Mouse (Mus musculus) liver, embryonic 14.5 days (tissue): Measurements from ENCODE around the gene A4gnt. TPM values are rescaled to one million over a fixed set of nuclear protein-coding genes. Genes with fewer than 3 reads are reported as not detected.
A peak's percentile ranks its signal among the peaks of the same experiment; 100 is the strongest.

Experiments used
- ATAC-seq: fragments of 200-750 bp; cut with Nextera tagmentation; 2 replicates; pipeline ENCODE4 v1.8.0; 2017; ENCODE audit warnings: moderate number of reproducible peaks, mild to moderate bottlenecking, moderate library complexity; ENCODE audit not compliant: insufficient read depth
- DNase-seq, 3 experiments: peaks; one replicate each; pipeline ENCODE4 v3.0.0-alpha.2; 2012 to 2013; ENCODE audit warnings: low read depth in 3 of 3, low spot score in 3 of 3
- H3K27ac ChIP-seq: fragments of 300-500 bp; sonication (generic); 2 replicates; pipeline ENCODE4 v1.5.1; 2014; ENCODE audit warnings: moderate library complexity, mild to moderate bottlenecking, control low read depth, inconsistent platforms
- H3K27me3 ChIP-seq: fragments of 300-500 bp; sonication (generic); 2 replicates; pipeline ENCODE4 v1.6.1; 2014; ENCODE audit warnings: mild to moderate bottlenecking, low read length, moderate library complexity; ENCODE audit not compliant: control insufficient read depth, insufficient read depth
- H3K36me3 ChIP-seq: fragments of 300-500 bp; sonication (generic); replicated peaks from 2 replicates; pipeline ENCODE4 v1.6.1; 2014; ENCODE audit warnings: low read depth; ENCODE audit not compliant: control insufficient read depth, insufficient read depth
- H3K4me1 ChIP-seq, 2 experiments: fragments of 200-500 bp in 1 of 2; fragments of 300-500 bp in 1 of 2; sonication (generic) in 1 of 2; replicated peaks; 2 replicates each; pipeline ENCODE4 v1.6.1; 2012 to 2014; ENCODE audit warnings: antibody characterized with exemption in 1 of 2, inconsistent platforms in 1 of 2, low read length in 1 of 2; ENCODE audit not compliant: control insufficient read depth in 2 of 2, insufficient read depth in 2 of 2
- H3K4me2 ChIP-seq: fragments of 300-500 bp; sonication (generic); 2 replicates; pipeline ENCODE4 v1.6.1; 2014; ENCODE audit warnings: low read depth, mild to moderate bottlenecking, control low read depth, moderate library complexity
- H3K4me3 ChIP-seq, 2 experiments: fragments of 200-500 bp in 1 of 2; fragments of 300-500 bp in 1 of 2; sonication (generic) in 1 of 2; 2 replicates each; pipeline ENCODE4 v1.5.1; 2012 to 2014; ENCODE audit warnings: low read depth in 2 of 2, low read length in 2 of 2, mild to moderate bottlenecking in 2 of 2, control low read depth in 1 of 2, inconsistent platforms in 1 of 2, moderate library complexity in 1 of 2; ENCODE audit not compliant: insufficient read depth in 1 of 2
- H3K9ac ChIP-seq: fragments of 300-500 bp; sonication (generic); replicated peaks from 2 replicates; pipeline ENCODE4 v1.6.1; 2014; ENCODE audit warnings: mild to moderate bottlenecking, control low read depth, moderate library complexity
- H3K9me3 ChIP-seq: fragments of 300-500 bp; sonication (generic); 2 replicates; pipeline ENCODE4 v1.6.1; 2016; ENCODE audit warnings: low read length, mixed read lengths; ENCODE audit not compliant: control insufficient read depth
- CTCF ChIP-seq: IDR thresholded peaks from 2 replicates; pipeline ENCODE4 v1.5.1; 2016; ENCODE audit warnings: antibody characterized with exemption, low read depth, control low read depth
- EP300 ChIP-seq: IDR thresholded peaks from 2 replicates; pipeline ENCODE4 v1.6.1; 2016; ENCODE audit warnings: antibody characterized with exemption, low read depth
- WGBS: fragments of 180-500 bp; shearing (Covaris S2); extraction: QIAGEN DNeasy Blood & Tissue Kit; methylation state at CpG from one replicate; pipeline ENCODE4 v1.1.7; 2014; ENCODE audit not compliant: insufficient replicate concordance; 5-methylcytosine and 5-hydroxymethylcytosine counted together
- polyA plus RNA-seq, 2 experiments: library from polyadenylated mRNA; depleted of rRNA in 1 of 2; stranded (reverse) in 1 of 2; unstranded in 1 of 2; fragments of >200 nt; fragmentation: Nextera tagmentation in 1 of 2; extraction: Ambion mirVana in 1 of 2; gene quantifications; 2 replicates each; pipeline versions ENCODE4 v1.2.1 to v1.2.3; 2012 to 2014

A4gnt gene
- polyA plus RNA-seq, 2 experiments = not detected

GRCm38 (mm10) chr9:99628581-99628980, 16.3 kb downstream of the A4gnt start:
- 61% methylated on average over 4 of the region's 4 CpGs for WGBS
- no peak overlapping the region for H3K9ac ChIP-seq
- H3K4me1 ChIP-seq = peaks cover 0 to 7% of the 10 kb centered on the region in 2 experiments; a peak in 3 of 4 replicates
- no peaks in the 10 kb centered on the region for H3K9me3 ChIP-seq
- no peaks in the 10 kb centered on the region for H3K36me3 ChIP-seq
- H3K4me3 ChIP-seq = no peak overlapping the region
- no peak overlapping the region for H3K4me2 ChIP-seq
- H3K27ac ChIP-seq = no peak overlapping the region
- ATAC-seq (no peak), DNase-seq (no peak)
- H3K27me3 ChIP-seq = peaks cover 4% of the 10 kb centered on the region
- TF ChIP-seq CTCF (no peak), EP300 (no peak)

GRCm38 (mm10) chr9:99629281-99630011, 17.1 kb downstream of the A4gnt start, which contains the start of gene Dzip1l:
TSS of gene Dzip1l (plus strand) at chr9:99629496.
- Histone ChIP-seq H3K27ac (no peak within 1 kb of the TSS), H3K27me3 (peaks cover 4% of the 10 kb centered on the region), H3K4me1 (peaks cover 0 to 7% of the 10 kb centered on the region in 2 experiments; a peak in 3 of 4 replicates), H3K36me3 (no peaks in the 10 kb centered on the region), H3K4me3 (peak within 1 kb of the TSS; percentile 46 to 57), H3K9ac (peak within 1 kb of the TSS; percentile 25; the same call in 1 of the 2 replicates), H3K4me2 (peak within 1 kb of the TSS; percentile 66), H3K9me3 (no peaks in the 10 kb centered on the region)
- WGBS = 3% methylated on average over 44 of the region's 44 CpGs
- TF ChIP-seq CTCF = no peak
- no peak for TF ChIP-seq EP300
- DNase-seq (peak in 1 of 3 experiments; percentile 3), ATAC-seq (peak; percentile 31; the same call in 1 of the 2 replicates)

- Histone ChIP-seq H3K4me3 (peak overlapping the region; percentile 46 to 57), H3K9me3 (no peaks in the 10 kb centered on the region), H3K4me2 (peak overlapping the region; percentile 66), H3K36me3 (no peaks in the 10 kb centered on the region), H3K9ac (peak overlapping the region; percentile 25; the same call in 1 of the 2 replicates), H3K4me1 (peaks cover 0 to 7% of the 10 kb centered on the region in 2 experiments; a peak in 3 of 4 replicates), H3K27me3 (peaks cover 4% of the 10 kb centered on the region), H3K27ac (no peak overlapping the region)
- TF ChIP-seq EP300 (no peak), CTCF (no peak)
- DNase-seq (no peak), ATAC-seq (no peak)
- 7% methylated on average over 11 of the region's 11 CpGs for WGBS
Observed at GRCm38 (mm10) chr9:99630071-99630470, 17.8 kb downstream of the A4gnt start.

- no peaks in the 10 kb centered on the region for H3K36me3 ChIP-seq
- H3K4me1 ChIP-seq = peaks cover 0 to 7% of the 10 kb centered on the region in 2 experiments; a peak in 3 of 4 replicates
- ATAC-seq (no peak), DNase-seq (no peak)
- peak overlapping the region in 1 of 2 experiments; percentile 57; a peak in 3 of 4 replicates for H3K4me3 ChIP-seq
- H3K9ac ChIP-seq = no peak overlapping the region
- H3K9me3 ChIP-seq = no peaks in the 10 kb centered on the region
- TF ChIP-seq CTCF (no peak), EP300 (no peak)
- WGBS = 53% methylated on average over 9 of the region's 9 CpGs
- peaks cover 4% of the 10 kb centered on the region for H3K27me3 ChIP-seq
- H3K27ac ChIP-seq = no peak overlapping the region
- peak overlapping the region; percentile 66 for H3K4me2 ChIP-seq
Observed at GRCm38 (mm10) chr9:99630528-99631125, 18.3 kb downstream of the A4gnt start.

GRCm38 (mm10) chr9:99631781-99632180, 19.5 kb downstream of the A4gnt start:
- no peaks in the 10 kb centered on the region for H3K36me3 ChIP-seq
- no peak overlapping the region for H3K4me2 ChIP-seq
- ATAC-seq (no peak), DNase-seq (no peak)
- H3K27ac ChIP-seq = no peak overlapping the region
- no peak overlapping the region for H3K4me3 ChIP-seq
- WGBS = 44% methylated on average over 2 of the region's 2 CpGs
- no peak overlapping the region for H3K9ac ChIP-seq
- H3K4me1 ChIP-seq = peaks cover 0 to 7% of the 10 kb centered on the region in 2 experiments; a peak in 3 of 4 replicates
- no peaks in the 10 kb centered on the region for H3K9me3 ChIP-seq
- H3K27me3 ChIP-seq = peaks cover 4% of the 10 kb centered on the region
- TF ChIP-seq CTCF (no peak), EP300 (no peak)
